Mouse (Mus musculus) forebrain, embryonic 10.5 days (tissue): ENCODE data around the gene Tcf25. TPM values are rescaled to one million over a fixed set of nuclear protein-coding genes. Genes with fewer than 3 reads are reported as not detected.
"Not testable (repeated sequence)": the region's sequence is repeated elsewhere in the genome, so short reads cannot be mapped to it uniquely, and the experiment has no call there.

Experiments
- DNase-seq: peaks from one replicate; pipeline ENCODE4 v3.0.0-alpha.2; 2017; ENCODE audit warnings: low spot score; ENCODE audit errors: extremely low spot score
- H3K27ac ChIP-seq: fragments of 300-500 bp; sonication (generic); 2 replicates; pipeline ENCODE4 v1.5.1; 2016; ENCODE audit warnings: mild to moderate bottlenecking
- H3K27me3 ChIP-seq: fragments of 300-500 bp; sonication (generic); 2 replicates; pipeline ENCODE4 v1.6.1; 2016; ENCODE audit warnings: mild to moderate bottlenecking; ENCODE audit not compliant: poor library complexity, severe bottlenecking
- H3K36me3 ChIP-seq: fragments of 300-500 bp; sonication (generic); replicated peaks from 2 replicates; pipeline ENCODE4 v1.6.1; 2016; ENCODE audit warnings: mild to moderate bottlenecking, moderate library complexity
- H3K4me1 ChIP-seq: fragments of 300-500 bp; sonication (generic); 2 replicates; pipeline ENCODE4 v1.6.1; 2016
- H3K4me3 ChIP-seq: fragments of 300-500 bp; sonication (generic); 2 replicates; pipeline ENCODE4 v1.5.1; 2016; ENCODE audit warnings: mild to moderate bottlenecking, moderate library complexity
- H3K9me3 ChIP-seq: fragments of 300-500 bp; sonication (generic); 2 replicates; pipeline ENCODE4 v1.6.1; 2016; ENCODE audit warnings: mild to moderate bottlenecking, moderate library complexity
- WGBS: fragments of 180-500 bp; shearing (Covaris S2); methylation state at CpG from one replicate; pipeline ENCODE4 v1.1.7; 2016; 5-methylcytosine and 5-hydroxymethylcytosine counted together
- polyA plus RNA-seq: library from polyadenylated mRNA; unstranded; fragments of >200 nt; fragmentation: Nextera tagmentation; extraction: Ambion mirVana; gene quantifications from 2 replicates; pipeline ENCODE4 v1.2.1, GENCODE M21; 2016

Gene Tcf25
- polyA plus RNA-seq, 1 experiment from 2014 or later, result 151 TPM

- Histone ChIP-seq H3K4me3 (peak overlapping the region; percentile 75; the same call in 1 of the 2 replicates), H3K27me3 (peaks cover 42% of the 10 kb centered on the region), H3K4me1 (peaks cover 51% of the 10 kb centered on the region), H3K36me3 (peaks cover 33% of the 10 kb centered on the region)
- not testable (repeated sequence) for DNase-seq, H3K9me3 ChIP-seq, H3K27ac ChIP-seq
- 86% methylated on average over 5 of the region's 5 CpGs for WGBS
Measured at GRCm38 (mm10) chr8:123414997-123415696, 41.6 kb downstream of the Tcf25 start.

GRCm38 (mm10) chr8:123415967-123416943 is 42.7 kb downstream of the Tcf25 start:
- Histone ChIP-seq H3K9me3 (no peaks in the 10 kb centered on the region), H3K27ac (no peak overlapping the region), H3K4me1 (peaks cover 40% of the 10 kb centered on the region), H3K27me3 (peaks cover 31% of the 10 kb centered on the region), H3K36me3 (peaks cover 44% of the 10 kb centered on the region), H3K4me3 (no peak overlapping the region)
- no peak for DNase-seq
- WGBS, result 86% methylated on average over 8 of the region's 8 CpGs

GRCm38 (mm10) chr8:123416944-123417555 is 43.5 kb downstream of the Tcf25 start:
- peaks cover 26% of the 10 kb centered on the region for H3K27me3 ChIP-seq
- no peak for DNase-seq
- no peak overlapping the region for H3K4me3 ChIP-seq
- H3K9me3 ChIP-seq, result no peaks in the 10 kb centered on the region
- 87% methylated on average over 8 of the region's 8 CpGs for WGBS
- no peak overlapping the region for H3K27ac ChIP-seq
- H3K4me1 ChIP-seq, result peaks cover 33% of the 10 kb centered on the region
- peaks cover 52% of the 10 kb centered on the region for H3K36me3 ChIP-seq

- WGBS, result 91% methylated on average over 4 of the region's 4 CpGs
- DNase-seq, result no peak
- 0 out of 2 replicates have a peak, but pooled peaks cover 3% of the 10 kb centered on the region for H3K27me3 ChIP-seq
- H3K4me3 ChIP-seq, result no peak overlapping the region
- peaks cover 52% of the 10 kb centered on the region for H3K36me3 ChIP-seq
- H3K27ac ChIP-seq, result no peak overlapping the region
- peaks cover 15% of the 10 kb centered on the region for H3K4me1 ChIP-seq
- no peaks in the 10 kb centered on the region for H3K9me3 ChIP-seq
Measured at GRCm38 (mm10) chr8:123419711-123420110, 46.2 kb downstream of the Tcf25 start.

GRCm38 (mm10) chr8:123420525-123421281 is 47.1 kb downstream of the Tcf25 start:
- 95% methylated on average over 34 of the region's 34 CpGs for WGBS
- Histone ChIP-seq H3K4me3 (no peak overlapping the region), H3K4me1 (peaks cover 15% of the 10 kb centered on the region), H3K36me3 (peaks cover 52% of the 10 kb centered on the region), H3K9me3 (no peaks in the 10 kb centered on the region), H3K27ac (no peak overlapping the region), H3K27me3 (0 out of 2 replicates have a peak, but pooled peaks cover 3% of the 10 kb centered on the region)
- no peak for DNase-seq

- no peak overlapping the region for H3K4me3 ChIP-seq
- H3K4me1 ChIP-seq, result peaks cover 14% of the 10 kb centered on the region
- DNase-seq, result no peak
- WGBS, result 92% methylated on average over 19 of the region's 19 CpGs
- peaks cover 52% of the 10 kb centered on the region for H3K36me3 ChIP-seq
- H3K9me3 ChIP-seq, result peaks cover under 1% of the 10 kb centered on the region; the same call in 1 of the 2 replicates
- 0 out of 2 replicates have a peak, but pooled peaks cover 3% of the 10 kb centered on the region for H3K27me3 ChIP-seq
- H3K27ac ChIP-seq, result no peak overlapping the region
Measured at GRCm38 (mm10) chr8:123421325-123421724, 47.8 kb downstream of the Tcf25 start.

GRCm38 (mm10) chr8:123422056-123422780 is 48.7 kb downstream of the Tcf25 start:
- Histone ChIP-seq H3K4me1 (peaks cover 8% of the 10 kb centered on the region), H3K27me3 (0 out of 2 replicates have a peak, but pooled peaks cover 3% of the 10 kb centered on the region), H3K4me3 (peak overlapping the region; percentile 29), H3K27ac (no peak overlapping the region), H3K9me3 (peaks cover 10% of the 10 kb centered on the region), H3K36me3 (peaks cover 47% of the 10 kb centered on the region)
- WGBS, result 21% methylated on average over 17 of the region's 17 CpGs
- peak; percentile 73 for DNase-seq

- no peak for DNase-seq
- H3K4me3 ChIP-seq, result peak overlapping the region; percentile 29; the same call in 1 of the 2 replicates
- peaks cover 43% of the 10 kb centered on the region for H3K36me3 ChIP-seq
- H3K9me3 ChIP-seq, result peaks cover 15% of the 10 kb centered on the region
- no peak overlapping the region for H3K27ac ChIP-seq
- 23% methylated on average over 3 of the region's 3 CpGs for WGBS
- H3K27me3 ChIP-seq, result 0 out of 2 replicates have a peak, but pooled peaks cover 3% of the 10 kb centered on the region
- peaks cover 8% of the 10 kb centered on the region for H3K4me1 ChIP-seq
Measured at GRCm38 (mm10) chr8:123422781-123423159, 49.2 kb downstream of the Tcf25 start.

- Histone ChIP-seq H3K4me1 (peaks cover 8% of the 10 kb centered on the region), H3K27ac (no peak within 1 kb of the TSS), H3K27me3 (0 out of 2 replicates have a peak, but pooled peaks cover 3% of the 10 kb centered on the region), H3K4me3 (peak within 1 kb of the TSS; percentile 29), H3K9me3 (peaks cover 22% of the 10 kb centered on the region), H3K36me3 (peaks cover 37% of the 10 kb centered on the region)
- WGBS, result 79% methylated on average over 7 of the region's 7 CpGs
- no peak for DNase-seq
Measured at GRCm38 (mm10) chr8:123423441-123423840, 49.9 kb downstream of the Tcf25 start, which contains the start of gene Def8. TSS of gene Def8 (plus strand) at chr8:123423527.

GRCm38 (mm10) chr8:123426511-123427509 is 53.3 kb downstream of the Tcf25 start:
- no peak for DNase-seq
- Histone ChIP-seq H3K4me1 (peaks cover 8% of the 10 kb centered on the region), H3K27me3 (no peaks in the 10 kb centered on the region), H3K36me3 (0 out of 2 replicates have a peak, but pooled peaks cover 3% of the 10 kb centered on the region), H3K4me3 (no peak overlapping the region), H3K27ac (no peak overlapping the region), H3K9me3 (peaks cover 53% of the 10 kb centered on the region)
- WGBS, result 96% methylated on average over 27 of the region's 27 CpGs
